Mouse (Mus musculus): Measurements from ENCODE around the gene Med27. TPM values are rescaled to one million over a fixed set of nuclear protein-coding genes. Genes with fewer than 3 reads are reported as not detected.
A peak's percentile ranks its signal among the peaks of the same experiment; 100 is the strongest.

Gene Med27
- polyA plus RNA-seq, 1 experiment from 2014 or later = 31.1 TPM

- H3K4me3 ChIP-seq (ENCODE audit: low read length) = no peak overlapping the region
- 72% methylated on average over 4 of the region's 4 CpGs for WGBS
- no peaks in the 10 kb centered on the region for H3K36me3 ChIP-seq (ENCODE audit: control insufficient read depth, insufficient read depth)
- H3K27me3 ChIP-seq (ENCODE audit: control insufficient read depth, insufficient read depth, low read length) = no peaks in the 10 kb centered on the region
- H3K9me3 ChIP-seq (replicated peaks; ENCODE audit: control insufficient read depth, low read length) = no peaks in the 10 kb centered on the region
- ATAC-seq (replicated peaks; ENCODE audit: extremely low read depth, insufficient read depth, low FRiP score) = no peak
- H3K9ac ChIP-seq (ENCODE audit: low read length) = no peak overlapping the region
- no peak overlapping the region for H3K4me2 ChIP-seq (ENCODE audit: low read depth, low read length)
- H3K4me1 ChIP-seq (ENCODE audit: control insufficient read depth, insufficient read depth, low read length) = no peaks in the 10 kb centered on the region
- H3K27ac ChIP-seq (ENCODE audit: low read length) = no peak overlapping the region
These were observed 154.8 kb downstream of the Med27 start for GRCm38 (mm10) chr2:29501381-29501780.

- H3K27me3 ChIP-seq (ENCODE audit: control insufficient read depth, insufficient read depth, low read length) = no peaks in the 10 kb centered on the region
- no peak overlapping the region for H3K4me2 ChIP-seq (ENCODE audit: low read depth, low read length)
- no peak overlapping the region for H3K9ac ChIP-seq (ENCODE audit: low read length)
- H3K9me3 ChIP-seq (replicated peaks; ENCODE audit: control insufficient read depth, low read length) = no peaks in the 10 kb centered on the region
- no peak for ATAC-seq (replicated peaks; ENCODE audit: extremely low read depth, insufficient read depth, low FRiP score)
- WGBS = 80% methylated on average over 6 of the region's 6 CpGs
- H3K36me3 ChIP-seq (ENCODE audit: control insufficient read depth, insufficient read depth) = no peaks in the 10 kb centered on the region
- H3K4me3 ChIP-seq (ENCODE audit: low read length) = no peak overlapping the region
- no peaks in the 10 kb centered on the region for H3K4me1 ChIP-seq (ENCODE audit: control insufficient read depth, insufficient read depth, low read length)
- H3K27ac ChIP-seq (ENCODE audit: low read length) = no peak overlapping the region
These were observed 158.2 kb downstream of the Med27 start for GRCm38 (mm10) chr2:29504848-29505247.

- 80% methylated on average over 4 of the region's 4 CpGs for WGBS
- Histone ChIP-seq H3K9ac (ENCODE audit: low read length) (no peak overlapping the region), H3K4me2 (ENCODE audit: low read depth, low read length) (no peak overlapping the region), H3K9me3 (replicated peaks; ENCODE audit: control insufficient read depth, low read length) (no peaks in the 10 kb centered on the region), H3K27ac (ENCODE audit: low read length) (no peak overlapping the region), H3K27me3 (ENCODE audit: control insufficient read depth, insufficient read depth, low read length) (no peaks in the 10 kb centered on the region), H3K36me3 (ENCODE audit: control insufficient read depth, insufficient read depth) (no peaks in the 10 kb centered on the region), H3K4me1 (ENCODE audit: control insufficient read depth, insufficient read depth, low read length) (no peaks in the 10 kb centered on the region), H3K4me3 (ENCODE audit: low read length) (no peak overlapping the region)
- no peak for ATAC-seq (replicated peaks; ENCODE audit: extremely low read depth, insufficient read depth, low FRiP score)
These were observed 159.8 kb downstream of the Med27 start for GRCm38 (mm10) chr2:29506411-29506810.

GRCm38 (mm10) chr2:29513131-29513530, 166.5 kb downstream of the Med27 start:
- peak overlapping the region; percentile 30 for H3K27ac ChIP-seq (ENCODE audit: low read length)
- H3K4me2 ChIP-seq (ENCODE audit: low read depth, low read length) = no peak overlapping the region
- H3K9me3 ChIP-seq (replicated peaks; ENCODE audit: control insufficient read depth, low read length) = no peaks in the 10 kb centered on the region

GRCm38 (mm10) chr2:29514836-29515235, 168.2 kb downstream of the Med27 start:
- H3K4me2 ChIP-seq (ENCODE audit: low read depth, low read length) = no peak overlapping the region
- H3K27me3 ChIP-seq (ENCODE audit: control insufficient read depth, insufficient read depth, low read length) = no peaks in the 10 kb centered on the region
- H3K9me3 ChIP-seq (replicated peaks; ENCODE audit: control insufficient read depth, low read length) = no peaks in the 10 kb centered on the region
- H3K9ac ChIP-seq (ENCODE audit: low read length) = no peak overlapping the region
- 79% methylated on average over 6 of the region's 6 CpGs for WGBS
- no peak overlapping the region for H3K4me3 ChIP-seq (ENCODE audit: low read length)
- peaks cover 14% of the 10 kb centered on the region for H3K4me1 ChIP-seq (ENCODE audit: control insufficient read depth, insufficient read depth, low read length)
- no peak overlapping the region for H3K27ac ChIP-seq (ENCODE audit: low read length)
- no peak for ATAC-seq (replicated peaks; ENCODE audit: extremely low read depth, insufficient read depth, low FRiP score)
- no peaks in the 10 kb centered on the region for H3K36me3 ChIP-seq (ENCODE audit: control insufficient read depth, insufficient read depth)

More at GRCm38 (mm10) chr2:29513131-29513530, 166.5 kb downstream of the Med27 start:
- Histone ChIP-seq H3K9ac (ENCODE audit: low read length) (no peak overlapping the region), H3K27me3 (ENCODE audit: control insufficient read depth, insufficient read depth, low read length) (no peaks in the 10 kb centered on the region), H3K4me3 (ENCODE audit: low read length) (no peak overlapping the region), H3K4me1 (ENCODE audit: control insufficient read depth, insufficient read depth, low read length) (peaks cover 14% of the 10 kb centered on the region), H3K36me3 (ENCODE audit: control insufficient read depth, insufficient read depth) (no peaks in the 10 kb centered on the region)
- ATAC-seq (replicated peaks; ENCODE audit: extremely low read depth, insufficient read depth, low FRiP score) = no peak
- 39% methylated on average over 7 of the region's 7 CpGs for WGBS

GRCm38 (mm10) chr2:29515831-29516447, 169.3 kb downstream of the Med27 start:
- no peaks in the 10 kb centered on the region for H3K36me3 ChIP-seq (ENCODE audit: control insufficient read depth, insufficient read depth)
- no peak overlapping the region for H3K27ac ChIP-seq (ENCODE audit: low read length)
- 83% methylated on average over 4 of the region's 4 CpGs for WGBS
- peaks cover 14% of the 10 kb centered on the region for H3K4me1 ChIP-seq (ENCODE audit: control insufficient read depth, insufficient read depth, low read length)
- no peak overlapping the region for H3K4me2 ChIP-seq (ENCODE audit: low read depth, low read length)
- H3K27me3 ChIP-seq (ENCODE audit: control insufficient read depth, insufficient read depth, low read length) = no peaks in the 10 kb centered on the region
- no peak overlapping the region for H3K9ac ChIP-seq (ENCODE audit: low read length)
- no peak overlapping the region for H3K4me3 ChIP-seq (ENCODE audit: low read length)
- H3K9me3 ChIP-seq (replicated peaks; ENCODE audit: control insufficient read depth, low read length) = no peaks in the 10 kb centered on the region
- ATAC-seq (replicated peaks; ENCODE audit: extremely low read depth, insufficient read depth, low FRiP score) = no peak

DNA sequence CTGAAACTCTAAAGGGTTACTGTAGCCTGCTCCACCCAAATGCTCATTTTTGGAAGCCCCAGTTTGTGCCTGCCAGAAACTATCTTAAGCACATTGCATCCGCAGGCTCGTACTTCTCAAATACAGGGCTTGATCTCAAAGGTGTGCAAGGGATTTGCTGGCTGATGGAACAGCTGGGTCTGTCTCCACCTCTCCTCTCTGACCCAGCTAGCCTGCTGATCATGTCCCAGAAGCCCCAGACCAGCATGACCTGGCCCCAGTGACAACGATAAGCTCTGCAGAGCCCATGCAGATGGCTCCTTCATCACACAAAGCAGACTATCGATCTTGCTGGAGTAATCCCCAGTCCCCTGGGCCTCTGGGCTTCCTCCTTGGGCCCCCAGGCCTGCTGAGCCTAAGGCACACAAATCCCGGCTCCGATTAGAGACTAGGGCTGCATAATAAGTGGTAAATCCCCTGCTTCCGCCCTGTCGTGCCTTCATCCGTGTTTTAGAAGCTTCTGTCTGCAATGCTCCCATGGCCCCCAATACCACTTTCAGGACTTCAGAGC, 170.1 kb downstream of the Med27 start:
- Histone ChIP-seq H3K4me3 (ENCODE audit: low read length) (no peak overlapping the region), H3K36me3 (ENCODE audit: control insufficient read depth, insufficient read depth) (no peaks in the 10 kb centered on the region), H3K9ac (ENCODE audit: low read length) (no peak overlapping the region), H3K4me2 (ENCODE audit: low read depth, low read length) (no peak overlapping the region), H3K9me3 (replicated peaks; ENCODE audit: control insufficient read depth, low read length) (no peaks in the 10 kb centered on the region), H3K27me3 (ENCODE audit: control insufficient read depth, insufficient read depth, low read length) (no peaks in the 10 kb centered on the region), H3K27ac (ENCODE audit: low read length) (no peak overlapping the region), H3K4me1 (ENCODE audit: control insufficient read depth, insufficient read depth, low read length) (peaks cover 14% of the 10 kb centered on the region)
- WGBS = 48% methylated on average over 9 of the region's 9 CpGs
- no peak for ATAC-seq (replicated peaks; ENCODE audit: extremely low read depth, insufficient read depth, low FRiP score)

GRCm38 (mm10) chr2:29519402-29519801, 172.8 kb downstream of the Med27 start:
- WGBS = 65% methylated on average over 3 of the region's 3 CpGs
- Histone ChIP-seq H3K4me1 (ENCODE audit: control insufficient read depth, insufficient read depth, low read length) (peaks cover 8% of the 10 kb centered on the region), H3K4me3 (ENCODE audit: low read length) (no peak overlapping the region), H3K4me2 (ENCODE audit: low read depth, low read length) (no peak overlapping the region), H3K9ac (ENCODE audit: low read length) (no peak overlapping the region), H3K27ac (ENCODE audit: low read length) (no peak overlapping the region), H3K9me3 (replicated peaks; ENCODE audit: control insufficient read depth, low read length) (no peaks in the 10 kb centered on the region), H3K36me3 (ENCODE audit: control insufficient read depth, insufficient read depth) (no peaks in the 10 kb centered on the region), H3K27me3 (ENCODE audit: control insufficient read depth, insufficient read depth, low read length) (no peaks in the 10 kb centered on the region)
- ATAC-seq (replicated peaks; ENCODE audit: extremely low read depth, insufficient read depth, low FRiP score) = no peak

- no peak overlapping the region for H3K4me2 ChIP-seq (ENCODE audit: low read depth, low read length)
- H3K36me3 ChIP-seq (ENCODE audit: control insufficient read depth, insufficient read depth) = no peaks in the 10 kb centered on the region
- no peak for ATAC-seq (replicated peaks; ENCODE audit: extremely low read depth, insufficient read depth, low FRiP score)
- H3K27me3 ChIP-seq (ENCODE audit: control insufficient read depth, insufficient read depth, low read length) = no peaks in the 10 kb centered on the region
- H3K4me3 ChIP-seq (ENCODE audit: low read length) = no peak overlapping the region
- no peaks in the 10 kb centered on the region for H3K9me3 ChIP-seq (replicated peaks; ENCODE audit: control insufficient read depth, low read length)
- WGBS = 91% methylated on average over 6 of the region's 6 CpGs
- peaks cover 16% of the 10 kb centered on the region for H3K4me1 ChIP-seq (ENCODE audit: control insufficient read depth, insufficient read depth, low read length)
- no peak overlapping the region for H3K9ac ChIP-seq (ENCODE audit: low read length)
- no peak overlapping the region for H3K27ac ChIP-seq (ENCODE audit: low read length)
These were observed 173.6 kb downstream of the Med27 start for GRCm38 (mm10) chr2:29520206-29520605.
